Mouse (Mus musculus) G1E (cell line): ENCODE data around the gene Nrd1. TPM values are rescaled to one million over a fixed set of nuclear protein-coding genes. Genes with fewer than 3 reads are reported as not detected.

ENCODE experiments used
- ATAC-seq: 2 replicates; pipeline ENCODE4 v1.8.0; 2016; ENCODE audit warnings: mild to moderate bottlenecking; ENCODE audit not compliant: insufficient number of reproducible peaks, poor library complexity, low FRiP score, severe bottlenecking; ENCODE audit errors: extremely low read depth
- DNase-seq: peaks from one replicate; pipeline ENCODE4 v3.0.0; 2012; ENCODE audit warnings: low spot score
- H3K27me3 ChIP-seq: 2 replicates; pipeline ENCODE4 v1.6.1; 2012; ENCODE audit warnings: mild to moderate bottlenecking, low read length, inconsistent platforms; ENCODE audit not compliant: insufficient read depth
- H3K36me3 ChIP-seq: replicated peaks from 2 replicates; pipeline ENCODE3; 2012; ENCODE audit warnings: mild to moderate bottlenecking, inconsistent platforms
- H3K4me1 ChIP-seq: 2 replicates; pipeline ENCODE4 v1.6.1; 2012; ENCODE audit warnings: low read depth, low read length, inconsistent platforms, mixed read lengths; ENCODE audit not compliant: insufficient read depth
- H3K4me3 ChIP-seq: 2 replicates; pipeline ENCODE4 v1.5.1; 2012; ENCODE audit warnings: low read depth, mild to moderate bottlenecking, inconsistent platforms, low read length, moderate library complexity, mixed read lengths
- H3K9me3 ChIP-seq: replicated peaks from 2 replicates; pipeline ENCODE4 v1.6.1; 2012; ENCODE audit warnings: inconsistent platforms
- CTCF ChIP-seq: IDR thresholded peaks from 2 replicates; pipeline ENCODE4 v1.5.1; 2012; ENCODE audit warnings: low read depth, low read length, inconsistent platforms, mixed read lengths
- GATA1 ChIP-seq: IDR thresholded peaks from 2 replicates; pipeline ENCODE4 v1.6.1; 2012; ENCODE audit warnings: borderline replicate concordance, low read length, inconsistent platforms, mixed read lengths
- GATA2 ChIP-seq: IDR thresholded peaks from 2 replicates; pipeline ENCODE4 v1.6.1; 2012; ENCODE audit warnings: low read depth, low read length, inconsistent platforms, borderline replicate concordance
- POLR2AphosphoS5 ChIP-seq: IDR thresholded peaks from 2 replicates; pipeline ENCODE4 v1.6.1; 2012; ENCODE audit warnings: low read depth, low read length, inconsistent platforms; ENCODE audit not compliant: insufficient replicate concordance
- TAL1 ChIP-seq: conservative IDR thresholded peaks from 2 replicates; pipeline ENCODE4 v1.6.1; 2012; ENCODE audit warnings: low read depth, low read length, inconsistent platforms, mixed read lengths
- polyA plus RNA-seq: library from polyadenylated mRNA; stranded (reverse); fragments of >175 nt; gene quantifications from 2 replicates; pipeline ENCODE4 v1.2.3, GENCODE M21; 2012
- total RNA-seq, 2 experiments: library from RNA; stranded (forward) in 1 of 2; stranded (reverse) in 1 of 2; fragments of 200-1000 nt in 1 of 2; fragments of >200 nt in 1 of 2; fragmentation: Nextera tagmentation in 1 of 2; gene quantifications; 2 replicates each; pipeline ENCODE4 v1.2.3; 2014 to 2017

Nrd1 gene
- total and polyA plus RNA-seq, 3 experiments, result 32.9 to 261 (median 117) TPM

DNA sequence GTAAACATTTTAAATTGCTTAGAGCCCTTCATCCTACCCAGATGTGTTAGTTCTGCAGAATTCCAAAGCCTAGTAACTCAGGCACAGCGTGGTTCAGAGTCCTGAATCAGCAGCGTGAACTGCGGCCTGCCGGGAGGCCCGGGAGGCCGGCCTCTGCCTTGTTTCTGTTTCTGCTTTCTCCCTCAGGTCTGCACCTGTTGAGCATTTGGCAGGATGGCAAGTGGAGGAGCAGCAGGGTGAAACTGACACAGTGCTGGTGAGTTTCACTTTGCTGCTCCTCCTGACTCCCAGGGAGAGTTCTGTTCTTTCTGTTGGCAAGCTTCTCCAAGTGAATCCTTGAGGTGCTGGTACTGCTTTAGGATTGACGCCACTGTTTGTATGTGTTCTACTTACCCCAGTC, 17.0 kb downstream of the Nrd1 start:
- ATAC-seq, result no peak
- no peaks in the 10 kb centered on the region; the same call in 1 of the 2 replicates for H3K4me1 ChIP-seq
- H3K9me3 ChIP-seq, result no peaks in the 10 kb centered on the region
- no peak overlapping the region for H3K4me3 ChIP-seq
- TF ChIP-seq CTCF (no peak), POLR2AphosphoS5 (no peak), GATA2 (no peak), GATA1 (no peak), TAL1 (no peak)
- no peak for DNase-seq
- no peaks in the 10 kb centered on the region for H3K27me3 ChIP-seq
- H3K36me3 ChIP-seq, result peaks cover 70% of the 10 kb centered on the region

DNA sequence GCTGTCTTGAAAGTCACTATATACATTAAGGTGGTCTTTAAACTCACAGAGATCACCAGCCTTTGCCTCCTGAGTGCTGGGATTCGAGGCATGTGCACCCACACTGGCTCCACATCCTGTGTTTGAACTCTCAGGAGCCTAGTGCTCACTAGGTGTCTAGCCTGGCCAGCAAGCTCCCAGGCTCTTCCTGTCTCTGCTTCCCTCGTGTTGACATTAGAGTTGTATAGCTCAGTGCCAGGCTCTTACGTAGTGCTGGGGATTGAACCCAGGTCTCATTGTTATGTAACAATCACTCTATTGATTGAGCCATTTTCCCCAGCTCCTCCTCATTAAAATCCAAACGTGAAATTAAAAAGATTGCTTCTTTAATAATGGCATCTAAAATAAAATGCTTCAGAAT, 18.8 kb downstream of the Nrd1 start:
- peaks cover 67% of the 10 kb centered on the region for H3K36me3 ChIP-seq
- no peaks in the 10 kb centered on the region for H3K27me3 ChIP-seq
- H3K4me1 ChIP-seq, result peaks cover 2% of the 10 kb centered on the region; the same call in 1 of the 2 replicates
- ATAC-seq, result no peak
- H3K4me3 ChIP-seq, result no peak overlapping the region
- no peak for DNase-seq
- no peak for TF ChIP-seq GATA2
- TF ChIP-seq CTCF, result no peak
- no peak for TF ChIP-seq TAL1
- TF ChIP-seq GATA1, result no peak
- TF ChIP-seq POLR2AphosphoS5, result no peak
- H3K9me3 ChIP-seq, result no peaks in the 10 kb centered on the region

DNA sequence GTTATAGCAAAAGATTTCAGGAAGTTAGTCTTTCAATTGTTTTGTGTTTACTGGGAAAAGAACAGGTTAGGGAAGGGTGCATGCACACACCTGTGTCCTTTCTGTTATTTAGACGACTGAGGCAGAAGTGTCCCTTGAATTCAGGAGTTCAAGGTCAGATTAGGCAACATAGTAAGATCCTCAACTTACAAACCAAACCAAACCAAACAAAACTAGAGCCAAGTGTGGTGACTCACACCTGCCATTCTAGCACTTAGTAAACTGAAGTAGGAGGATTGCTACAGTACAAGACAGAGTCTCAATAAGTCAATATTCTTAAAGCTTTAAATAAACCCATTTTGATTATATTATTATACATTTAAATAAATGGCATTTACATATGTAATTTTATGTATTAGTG, 21.5 kb downstream of the Nrd1 start:
- H3K4me3 ChIP-seq, result no peak overlapping the region
- H3K9me3 ChIP-seq, result no peaks in the 10 kb centered on the region
- TF ChIP-seq GATA2 (no peak), CTCF (no peak), GATA1 (no peak), TAL1 (no peak), POLR2AphosphoS5 (no peak)
- no peaks in the 10 kb centered on the region for H3K27me3 ChIP-seq
- peaks cover 76% of the 10 kb centered on the region for H3K36me3 ChIP-seq
- H3K4me1 ChIP-seq, result peaks cover 2% of the 10 kb centered on the region; the same call in 1 of the 2 replicates
- DNase-seq (no peak), ATAC-seq (no peak)

DNA sequence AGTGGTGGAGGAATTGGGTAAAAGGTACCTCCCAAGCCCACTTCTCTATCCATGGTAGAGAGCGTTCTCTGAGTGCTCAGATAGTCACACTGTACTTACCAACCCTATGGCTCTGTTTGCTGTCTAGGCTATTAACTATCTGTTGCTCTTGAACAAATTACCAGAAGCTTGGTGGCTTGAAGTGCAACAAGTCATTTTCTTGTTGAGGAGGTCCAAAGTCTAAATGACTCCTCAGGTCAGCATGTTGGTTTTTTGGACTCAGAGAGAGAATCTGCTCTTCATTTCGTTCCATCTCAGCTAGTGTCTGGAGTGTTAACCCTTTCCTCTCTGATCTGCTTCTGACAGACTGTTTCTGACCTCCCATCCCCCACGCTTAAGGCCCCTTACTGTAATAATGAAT, 24.6 kb downstream of the Nrd1 start:
- H3K36me3 ChIP-seq, result peaks cover 74% of the 10 kb centered on the region
- no peak for TF ChIP-seq TAL1
- no peak for TF ChIP-seq GATA1
- no peak for TF ChIP-seq GATA2
- no peak for TF ChIP-seq POLR2AphosphoS5
- TF ChIP-seq CTCF, result no peak
- no peaks in the 10 kb centered on the region for H3K27me3 ChIP-seq
- H3K9me3 ChIP-seq, result no peaks in the 10 kb centered on the region
- DNase-seq (no peak), ATAC-seq (no peak)
- H3K4me3 ChIP-seq, result no peak overlapping the region
- H3K4me1 ChIP-seq, result peaks cover 9% of the 10 kb centered on the region

DNA sequence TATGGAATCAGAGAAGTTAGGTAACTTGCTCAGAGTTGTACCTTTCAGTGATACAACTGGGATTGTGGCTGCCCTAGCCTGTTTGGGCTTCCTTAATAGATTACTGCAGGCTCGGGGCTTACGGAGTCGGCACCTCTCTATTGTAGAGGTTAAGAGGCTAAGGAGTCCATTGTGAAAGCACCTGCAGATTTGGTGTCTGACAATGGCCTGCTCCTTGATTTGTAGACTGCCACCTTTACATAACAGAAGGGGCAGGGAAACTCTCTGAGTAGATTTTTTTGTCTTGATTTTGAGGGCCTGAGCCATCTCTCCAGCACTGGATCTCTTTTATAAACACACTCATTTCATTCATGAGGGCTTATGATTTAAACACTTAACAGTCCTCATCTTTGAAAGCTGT, 26.1 kb downstream of the Nrd1 start:
- Histone ChIP-seq H3K27me3 (no peaks in the 10 kb centered on the region), H3K9me3 (no peaks in the 10 kb centered on the region), H3K36me3 (peaks cover 78% of the 10 kb centered on the region), H3K4me1 (peaks cover 9% of the 10 kb centered on the region), H3K4me3 (no peak overlapping the region)
- TF ChIP-seq GATA1 (no peak), CTCF (no peak), POLR2AphosphoS5 (no peak), GATA2 (no peak), TAL1 (no peak)
- ATAC-seq, result no peak
- no peak for DNase-seq

DNA sequence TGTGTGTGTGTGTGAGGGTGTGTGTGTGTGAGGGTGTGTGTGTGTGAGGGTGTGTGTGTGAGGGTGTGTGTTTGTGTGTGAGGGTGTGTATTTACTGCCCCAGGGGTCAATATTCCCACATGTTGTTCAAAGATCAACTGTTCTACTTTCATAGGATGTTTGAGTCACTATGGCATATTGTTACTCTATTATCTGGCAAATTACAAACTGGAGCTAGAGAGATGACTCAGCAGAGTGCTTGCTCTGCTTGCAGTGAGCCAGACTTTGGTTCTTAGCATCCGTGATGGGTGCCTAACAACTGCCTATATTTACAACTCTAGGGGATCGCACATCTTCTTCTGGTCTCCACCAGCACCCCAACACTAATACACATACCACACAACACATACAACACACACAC, 29.4 kb downstream of the Nrd1 start:
- peaks cover 80% of the 10 kb centered on the region for H3K36me3 ChIP-seq
- ATAC-seq, result no peak

More for the DNA sequence above, 29.4 kb downstream of the Nrd1 start:
- no peaks in the 10 kb centered on the region for H3K9me3 ChIP-seq
- TF ChIP-seq TAL1 (no peak), GATA1 (no peak), CTCF (no peak), GATA2 (no peak), POLR2AphosphoS5 (no peak)
- DNase-seq, result no peak
- no peak overlapping the region for H3K4me3 ChIP-seq
- H3K4me1 ChIP-seq, result peaks cover 7% of the 10 kb centered on the region
- H3K27me3 ChIP-seq, result no peaks in the 10 kb centered on the region
